Mouse (Mus musculus) thymus, postnatal 4 days (tissue): ENCODE data around the gene Ublcp1.
A peak's percentile ranks its signal among the peaks of the same experiment; 100 is the strongest.

Source experiments
- DNase-seq: peaks from one replicate; pipeline ENCODE4 v3.0.0; 2021

The Ublcp1 gene

GRCm38 (mm10) chr11:44414605-44415004, 55.7 kb downstream of the Ublcp1 start:
- no peak for DNase-seq

- no peak for DNase-seq
Observed at GRCm38 (mm10) chr11:44413371-44413770, 56.9 kb downstream of the Ublcp1 start.

GRCm38 (mm10) chr11:44412276-44412675, 58.0 kb downstream of the Ublcp1 start:
- peak; percentile 69 for DNase-seq

GRCm38 (mm10) chr11:44410413-44410812, 59.9 kb downstream of the Ublcp1 start:
- DNase-seq: no peak

GRCm38 (mm10) chr11:44408626-44409025, 61.7 kb downstream of the Ublcp1 start:
- DNase-seq: no peak

GRCm38 (mm10) chr11:44406457-44406856, 63.8 kb downstream of the Ublcp1 start:
- DNase-seq: no peak

GRCm38 (mm10) chr11:44405961-44406360, 64.3 kb downstream of the Ublcp1 start:
- no peak for DNase-seq

- DNase-seq: no peak
Observed at GRCm38 (mm10) chr11:44405113-44405512, 65.2 kb downstream of the Ublcp1 start.
